Mouse (Mus musculus) urinary bladder, postnatal 0 days (tissue): Measurements from ENCODE around the gene Gm11554. TPM values are rescaled to one million over a fixed set of nuclear protein-coding genes. Genes with fewer than 3 reads are reported as not detected.

Experiments used
- polyA plus RNA-seq: library from polyadenylated mRNA; unstranded; fragments of >200 nt; fragmentation: Nextera tagmentation; extraction: Ambion mirVana; gene quantifications from 2 replicates; pipeline ENCODE4 v1.2.1, GENCODE M21; 2015

The Gm11554 gene
- polyA plus RNA-seq = not detected in 2 replicates

GRCm38 (mm10) chr11:99804346-99804745 lies at the start of gene Gm11554:
TSS of gene Gm11554 (minus strand) at chr11:99804446.

GRCm38 (mm10) chr11:99851508-99851907 lies 47.3 kb upstream of the Gm11554 start, which contains the start of gene Krtap4-16:
TSS of gene Krtap4-16 (minus strand) at chr11:99851608.

GRCm38 (mm10) chr11:99837966-99838365 lies 33.7 kb upstream of the Gm11554 start, which contains the start of gene 2300003K06Rik:
TSS of gene 2300003K06Rik (minus strand) at chr11:99838066.

GRCm38 (mm10) chr11:99815566-99815965 lies 11.3 kb upstream of the Gm11554 start, which contains the start of gene Gm11564:
TSS of gene Gm11564 (minus strand) at chr11:99815666.

GRCm38 (mm10) chr11:99809792-99810191 lies 5.5 kb upstream of the Gm11554 start, which contains the start of gene Krtap4-13:
TSS of gene Krtap4-13 (minus strand) at chr11:99809892.

GRCm38 (mm10) chr11:99798832-99799231 lies 5.4 kb downstream of the Gm11554 start, which contains the start of gene Gm11569:
TSS of gene Gm11569 (minus strand) at chr11:99798932.

GRCm38 (mm10) chr11:99793367-99793766 lies 10.9 kb downstream of the Gm11554 start, which contains the start of gene Gm11596:
TSS of gene Gm11596 (minus strand) at chr11:99793467.

GRCm38 (mm10) chr11:99784900-99785299 lies 19.3 kb downstream of the Gm11554 start, which contains the start of gene Krtap4-9:
TSS of gene Krtap4-9 (plus strand) at chr11:99785200.

GRCm38 (mm10) chr11:99780604-99781003 lies 23.6 kb downstream of the Gm11554 start, which contains the start of gene Krtap4-8:
TSS of gene Krtap4-8 (minus strand) at chr11:99780704.

GRCm38 (mm10) chr11:99772813-99773212 lies 31.4 kb downstream of the Gm11554 start, which contains the start of gene Gm11595:
TSS of gene Gm11595 (minus strand) at chr11:99772913.

Other genes with a start within 250 kb of the Gm11554 start
- gene Krtap3-2, start 247.6 kb downstream of the Gm11554 start, polyA plus RNA-seq = not detected in 2 replicates
- gene Gm11939, start 245.0 kb downstream of the Gm11554 start, polyA plus RNA-seq = not detected in 2 replicates
- gene Krtap3-1, start 237.8 kb downstream of the Gm11554 start, polyA plus RNA-seq = not detected in 2 replicates
- 0.12 TPM in 1 of 2 replicates, not detected in the other for gene Krtap1-5, start 223.4 kb downstream of the Gm11554 start, polyA plus RNA-seq
- gene Krtap1-4, start 220.8 kb downstream of the Gm11554 start, polyA plus RNA-seq = not detected in 2 replicates
- gene Krtap1-3, start 213.1 kb downstream of the Gm11554 start, polyA plus RNA-seq = not detected in 2 replicates
- not detected in 2 replicates for gene Krtap9-3, start 206.3 kb downstream of the Gm11554 start, polyA plus RNA-seq
- gene Gm11938, start 201.1 kb downstream of the Gm11554 start, polyA plus RNA-seq = not detected in 2 replicates
- not detected in 2 replicates for gene Gm11937, start 194.3 kb downstream of the Gm11554 start, polyA plus RNA-seq
- not detected in 2 replicates for gene Krtap2-4, start 189.6 kb downstream of the Gm11554 start, polyA plus RNA-seq
- gene Gm11562, start 184.0 kb downstream of the Gm11554 start, polyA plus RNA-seq = not detected in 2 replicates
- gene Krtap4-1, start 176.2 kb downstream of the Gm11554 start, polyA plus RNA-seq = not detected in 2 replicates
- not detected in 2 replicates for gene Krtap4-2, start 169.4 kb downstream of the Gm11554 start, polyA plus RNA-seq
- not detected in 2 replicates for gene Krtap4-7, start 160.4 kb downstream of the Gm11554 start, polyA plus RNA-seq
- gene Gm11555, start 154.2 kb downstream of the Gm11554 start, polyA plus RNA-seq = not detected in 2 replicates
- not detected in 2 replicates for gene Gm11563, start 145.5 kb downstream of the Gm11554 start, polyA plus RNA-seq
- gene Krtap4-6, start 138.5 kb downstream of the Gm11554 start, polyA plus RNA-seq = not detected in 2 replicates
- not detected in 2 replicates for gene Gm14190, start 113.7 kb downstream of the Gm11554 start, polyA plus RNA-seq
- gene Gm14180, start 70.2 kb downstream of the Gm11554 start, polyA plus RNA-seq = not detected in 2 replicates
- gene Gm11595, start 31.5 kb downstream of the Gm11554 start, polyA plus RNA-seq = not detected in 2 replicates
- gene Krtap4-8, start 23.7 kb downstream of the Gm11554 start, polyA plus RNA-seq = not detected in 2 replicates
- not detected in 2 replicates for gene Krtap4-9, start 19.2 kb downstream of the Gm11554 start, polyA plus RNA-seq
- not detected in 2 replicates for gene Gm11596, start 11.0 kb downstream of the Gm11554 start, polyA plus RNA-seq
- gene Gm11569, start 5.5 kb downstream of the Gm11554 start, polyA plus RNA-seq = not detected in 2 replicates
- not detected in 2 replicates for gene Krtap4-13, start 5.4 kb upstream of the Gm11554 start, polyA plus RNA-seq
- gene Gm11564, start 11.2 kb upstream of the Gm11554 start, polyA plus RNA-seq = not detected in 2 replicates
- not detected in 2 replicates for gene 2300003K06Rik, start 33.6 kb upstream of the Gm11554 start, polyA plus RNA-seq
- gene Krtap4-16, start 47.2 kb upstream of the Gm11554 start, polyA plus RNA-seq = not detected in 2 replicates
- not detected in 2 replicates for gene Gm11568, start 53.5 kb upstream of the Gm11554 start, polyA plus RNA-seq
- not detected in 2 replicates for gene Gm11559, start 60.0 kb upstream of the Gm11554 start, polyA plus RNA-seq
- not detected in 2 replicates for gene Krtap9-1, start 68.9 kb upstream of the Gm11554 start, polyA plus RNA-seq
- gene Gm11567, start 74.7 kb upstream of the Gm11554 start, polyA plus RNA-seq = not detected in 2 replicates
- not detected in 2 replicates for gene Krtap31-1, start 103.5 kb upstream of the Gm11554 start, polyA plus RNA-seq
- not detected in 2 replicates for gene Gm11565, start 110.3 kb upstream of the Gm11554 start, polyA plus RNA-seq
- gene Krtap31-2, start 131.8 kb upstream of the Gm11554 start, polyA plus RNA-seq = not detected in 2 replicates
- gene Krtap9-5, start 144.0 kb upstream of the Gm11554 start, polyA plus RNA-seq = not detected in 2 replicates
- not detected in 2 replicates for gene Krtap29-1, start 174.6 kb upstream of the Gm11554 start, polyA plus RNA-seq
- not detected in 2 replicates for gene Krtap16-1, start 182.2 kb upstream of the Gm11554 start, polyA plus RNA-seq
- gene Krtap17-1, start 189.5 kb upstream of the Gm11554 start, polyA plus RNA-seq = not detected in 2 replicates
- gene Krt33a, start 211.8 kb upstream of the Gm11554 start, polyA plus RNA-seq = 0.12 TPM in 1 of 2 replicates, not detected in the other
- gene Krt33b, start 225.4 kb upstream of the Gm11554 start, polyA plus RNA-seq = 0.07 TPM in 1 of 2 replicates, not detected in the other
- not detected in 2 replicates for gene Krt34, start 237.1 kb upstream of the Gm11554 start, polyA plus RNA-seq
- gene Krt31, start 246.1 kb upstream of the Gm11554 start, polyA plus RNA-seq = not detected in 2 replicates